Mouse (Mus musculus): ENCODE measurements around the gene Gm45208. TPM values are rescaled to one million over a fixed set of nuclear protein-coding genes. Genes with fewer than 3 reads are reported as not detected.
A peak's percentile ranks its signal among the peaks of the same experiment; 100 is the strongest.

Gm45208 gene
- 0.27 and 0.74 TPM in 2 replicates for polyA plus RNA-seq (2015; fragmentation: Nextera tagmentation; extraction: Ambion mirVana)

DNA sequence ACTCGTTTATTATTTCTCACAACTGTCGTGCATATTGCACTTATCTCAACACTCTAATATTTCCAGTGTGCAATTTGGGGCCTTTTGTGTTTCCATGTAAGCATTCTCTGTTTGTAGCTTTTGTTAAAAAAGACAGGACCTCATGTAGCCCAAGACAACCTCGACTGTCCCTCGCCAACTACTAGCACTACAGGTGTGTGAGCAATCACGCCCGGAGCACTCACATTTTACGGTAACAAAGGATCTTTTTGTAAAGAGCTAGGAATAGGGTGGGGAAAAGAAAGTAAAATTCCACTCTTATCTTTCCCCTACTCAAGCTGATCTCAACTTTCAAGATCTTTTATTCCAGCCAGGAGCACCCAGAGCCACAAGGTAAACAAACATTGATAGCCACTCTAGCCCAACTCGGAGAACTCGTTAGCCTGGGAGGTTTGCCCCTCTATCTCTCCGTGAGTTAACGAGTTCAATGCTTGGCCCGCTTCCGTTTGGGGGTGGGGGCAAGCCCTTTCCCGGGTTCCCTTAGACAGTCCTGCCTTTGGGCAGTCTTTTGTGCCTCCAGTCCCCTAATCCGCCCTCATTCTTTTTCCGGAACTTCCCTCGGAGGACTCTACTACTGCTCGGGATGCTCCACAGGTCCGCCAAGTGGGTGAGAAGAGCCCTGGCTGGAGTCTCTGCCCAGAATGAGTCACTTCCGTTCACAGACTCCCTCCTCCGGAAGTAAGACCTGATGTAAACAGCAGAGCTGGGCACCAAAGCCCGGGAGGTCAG is at the start of gene Gm45208:
Gm45208 (plus strand) TSS at position 732 of the 768 bp plus-strand sequence.
- Histone ChIP-seq H3K36me3 (peaks cover 23% of the 10 kb centered on the region), H3K4me3 (peak within 1 kb of the TSS; percentile 66), H3K9ac (peak within 1 kb of the TSS; percentile 82), H3K27me3 (replicated peaks) (no peaks in the 10 kb centered on the region), H3K27ac (replicated peaks) (peak within 1 kb of the TSS; percentile 94), H3K9me3 (no peaks in the 10 kb centered on the region), H3K4me2 (peak within 1 kb of the TSS; percentile 75), H3K4me1 (peaks cover 6% of the 10 kb centered on the region)
- WGBS, result 15% methylated on average over 22 of the region's 22 CpGs
- peak; percentile 84 for ATAC-seq (ENCODE audit: extremely low read depth, insufficient number of reproducible peaks, low FRiP score, low TSS enrichment)

DNA sequence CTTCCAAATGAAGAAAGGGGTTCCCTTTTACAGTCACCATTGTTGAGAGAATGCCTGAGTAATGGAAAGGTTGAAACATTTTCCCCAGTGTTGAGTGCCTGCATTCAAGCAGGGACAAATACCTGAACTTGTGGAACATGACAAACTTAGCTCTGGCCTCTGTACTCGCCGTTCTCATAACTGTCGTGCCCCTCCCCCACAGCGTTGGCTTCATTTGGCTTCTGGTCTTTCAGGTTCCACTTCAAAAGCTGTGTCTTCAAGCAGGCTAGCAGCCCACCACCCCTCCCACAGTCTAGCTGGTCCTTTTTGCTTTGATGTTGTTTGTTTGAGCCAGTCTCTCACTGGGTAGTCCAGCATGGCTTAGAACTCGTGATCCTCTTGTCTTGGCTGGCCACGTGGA is 49.3 kb upstream of the Gm45208 start:
- Histone ChIP-seq H3K4me2 (no peak overlapping the region), H3K9ac (no peak overlapping the region), H3K4me3 (no peak overlapping the region), H3K4me1 (peaks cover 24% of the 10 kb centered on the region), H3K27ac (replicated peaks) (no peak overlapping the region), H3K9me3 (no peaks in the 10 kb centered on the region), H3K27me3 (replicated peaks) (no peaks in the 10 kb centered on the region), H3K36me3 (peaks cover 11% of the 10 kb centered on the region)
- no peak for ATAC-seq (ENCODE audit: extremely low read depth, insufficient number of reproducible peaks, low FRiP score, low TSS enrichment)
- 39% methylated on average over 6 of the region's 6 CpGs for WGBS

DNA sequence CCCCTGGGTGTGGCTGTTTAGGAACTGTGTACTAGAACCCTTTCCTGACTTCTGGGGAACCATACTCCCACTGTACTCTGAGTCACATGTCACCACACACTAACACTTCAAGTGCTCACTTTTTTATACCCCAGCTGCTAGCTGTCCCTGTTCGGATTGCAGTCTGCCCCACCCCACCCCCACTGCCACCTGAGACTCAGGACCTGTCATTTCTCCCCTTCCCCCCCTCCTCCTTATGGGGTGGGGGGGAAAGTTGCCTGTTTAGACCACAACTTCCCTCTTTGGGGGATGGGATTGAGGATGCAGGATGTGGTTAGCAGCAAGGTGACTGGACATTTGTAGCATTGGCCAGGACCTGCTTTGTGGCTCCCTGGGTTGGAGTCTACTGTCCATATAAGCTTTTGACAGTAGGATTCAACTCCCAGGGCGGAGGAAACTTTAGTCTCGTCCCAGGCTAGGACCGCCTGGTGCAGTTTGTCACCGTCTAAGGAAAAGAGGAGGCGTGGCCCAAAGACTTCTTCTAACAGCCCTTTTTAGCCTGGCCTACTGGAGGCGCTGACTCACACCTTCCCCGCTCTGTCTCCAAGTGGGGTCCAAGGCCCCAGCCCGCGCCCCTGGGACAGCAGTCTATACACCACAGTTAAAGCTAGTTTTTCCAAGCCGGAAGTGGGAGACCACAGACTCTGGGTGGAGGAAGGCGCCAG is 48.3 kb upstream of the Gm45208 start:
- H3K9ac ChIP-seq, result peak overlapping the region; percentile 73
- H3K27ac ChIP-seq (replicated peaks), result peak overlapping the region; percentile 54

DNA sequence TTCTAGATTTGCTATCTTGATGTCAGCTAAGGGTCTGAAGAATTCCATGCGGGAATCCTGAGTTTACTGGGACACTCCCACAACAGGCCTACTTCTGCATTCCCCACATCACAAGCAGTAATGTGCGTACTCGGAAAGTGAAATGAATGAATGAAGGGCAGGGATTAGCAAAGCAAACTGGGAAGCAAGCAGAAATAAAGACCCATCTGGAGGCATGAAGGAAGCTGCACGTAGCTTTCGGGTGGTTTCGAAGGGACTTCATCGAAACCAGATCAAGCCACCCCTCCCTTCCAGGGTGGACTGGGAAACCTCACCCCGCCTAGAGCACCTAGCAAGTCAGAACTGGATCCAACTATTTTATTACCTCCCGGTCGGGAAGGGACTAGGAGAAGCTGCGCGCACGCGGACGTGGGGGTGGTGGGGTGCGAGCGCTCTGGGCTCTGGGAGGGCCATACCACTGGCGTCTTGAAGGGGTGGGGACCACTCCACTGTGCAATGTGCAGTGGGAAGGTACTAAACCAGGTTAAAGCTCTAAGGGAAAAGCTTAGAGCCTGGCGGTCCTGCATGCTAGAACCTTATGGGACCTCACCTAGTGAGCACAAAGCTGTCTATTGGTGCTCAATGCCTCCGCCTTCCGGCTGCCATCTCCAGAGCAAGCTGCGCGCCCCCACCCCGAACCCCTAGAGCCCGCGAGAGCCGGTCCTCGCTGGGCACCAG is 47.6 kb upstream of the Gm45208 start:
- WGBS, result 17% methylated on average over 28 of the region's 28 CpGs
- H3K9ac ChIP-seq, result peak overlapping the region; percentile 73
- peaks cover 24% of the 10 kb centered on the region for H3K4me1 ChIP-seq
- H3K4me2 ChIP-seq, result peak overlapping the region; percentile 71
- peak overlapping the region; percentile 45 for H3K4me3 ChIP-seq
- H3K9me3 ChIP-seq, result no peaks in the 10 kb centered on the region
- no peaks in the 10 kb centered on the region for H3K27me3 ChIP-seq (replicated peaks)
- no peaks in the 10 kb centered on the region for H3K36me3 ChIP-seq
- H3K27ac ChIP-seq (replicated peaks), result peak overlapping the region; percentile 54
- no peak for ATAC-seq (ENCODE audit: extremely low read depth, insufficient number of reproducible peaks, low FRiP score, low TSS enrichment)

More for the DNA sequence above, 48.3 kb upstream of the Gm45208 start:
- no peaks in the 10 kb centered on the region for H3K9me3 ChIP-seq
- H3K36me3 ChIP-seq, result peaks cover 6% of the 10 kb centered on the region
- 16% methylated on average over 12 of the region's 12 CpGs for WGBS
- H3K4me2 ChIP-seq, result peak overlapping the region; percentile 71
- ATAC-seq (ENCODE audit: extremely low read depth, insufficient number of reproducible peaks, low FRiP score, low TSS enrichment), result no peak
- no peaks in the 10 kb centered on the region for H3K27me3 ChIP-seq (replicated peaks)
- peak overlapping the region; percentile 45 for H3K4me3 ChIP-seq
- peaks cover 24% of the 10 kb centered on the region for H3K4me1 ChIP-seq

DNA sequence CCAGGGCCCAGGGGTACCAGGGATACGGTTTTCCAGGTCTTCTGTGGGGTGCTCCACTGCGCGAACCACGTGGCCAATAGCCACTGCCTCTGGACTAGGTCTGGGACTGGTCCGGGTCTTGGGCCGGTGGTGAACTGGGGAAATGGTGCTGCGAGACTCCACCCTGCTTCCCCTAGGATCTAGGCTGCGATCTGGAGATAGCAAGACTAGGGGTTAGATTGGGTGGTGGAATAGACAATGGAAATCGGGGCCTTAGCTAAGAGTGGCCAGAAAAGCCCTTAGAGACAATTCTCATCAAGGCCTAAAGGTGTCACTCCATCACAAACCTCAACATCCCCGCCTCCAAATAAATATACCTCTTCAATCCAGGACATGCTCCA is 47.1 kb upstream of the Gm45208 start:
- Histone ChIP-seq H3K4me3 (peak overlapping the region; percentile 45), H3K9me3 (no peaks in the 10 kb centered on the region), H3K27ac (replicated peaks) (0 out of 2 replicates have a peak overlapping the region, but pooled peaks have one; percentile 54), H3K9ac (peak overlapping the region; percentile 73), H3K4me2 (peak overlapping the region; percentile 71), H3K36me3 (no peaks in the 10 kb centered on the region), H3K4me1 (peaks cover 22% of the 10 kb centered on the region), H3K27me3 (replicated peaks) (no peaks in the 10 kb centered on the region)
- WGBS, result 21% methylated on average over 10 of the region's 10 CpGs
- ATAC-seq (ENCODE audit: extremely low read depth, insufficient number of reproducible peaks, low FRiP score, low TSS enrichment), result no peak

DNA sequence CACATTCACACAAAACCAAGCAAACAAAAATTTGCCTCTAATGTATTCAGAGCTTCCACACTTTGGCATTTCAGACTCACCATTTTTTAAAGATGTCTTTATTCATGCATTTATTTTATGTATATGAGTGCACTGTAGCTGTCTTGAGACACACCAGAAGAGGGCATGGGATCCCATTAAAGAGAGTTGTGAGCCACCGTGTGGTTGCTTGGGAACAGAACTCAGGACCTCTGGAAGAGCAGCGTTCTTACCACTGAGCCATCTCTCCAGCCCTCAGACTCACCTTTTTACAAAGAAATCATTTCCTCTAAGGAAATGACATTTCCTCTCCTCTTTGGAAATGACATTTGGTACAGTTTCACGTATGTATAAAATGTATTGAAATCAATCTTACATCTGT is 43.1 kb upstream of the Gm45208 start:
- no peaks in the 10 kb centered on the region for H3K27me3 ChIP-seq (replicated peaks)
- H3K9ac ChIP-seq, result no peak overlapping the region
- no peaks in the 10 kb centered on the region for H3K4me1 ChIP-seq
- no peak overlapping the region for H3K4me3 ChIP-seq
- H3K9me3 ChIP-seq, result no peaks in the 10 kb centered on the region
- WGBS, result 40% methylated on average over 3 of the region's 3 CpGs
- H3K36me3 ChIP-seq, result no peaks in the 10 kb centered on the region
- no peak for ATAC-seq (ENCODE audit: extremely low read depth, insufficient number of reproducible peaks, low FRiP score, low TSS enrichment)
- H3K4me2 ChIP-seq, result no peak overlapping the region
- H3K27ac ChIP-seq (replicated peaks), result no peak overlapping the region

DNA sequence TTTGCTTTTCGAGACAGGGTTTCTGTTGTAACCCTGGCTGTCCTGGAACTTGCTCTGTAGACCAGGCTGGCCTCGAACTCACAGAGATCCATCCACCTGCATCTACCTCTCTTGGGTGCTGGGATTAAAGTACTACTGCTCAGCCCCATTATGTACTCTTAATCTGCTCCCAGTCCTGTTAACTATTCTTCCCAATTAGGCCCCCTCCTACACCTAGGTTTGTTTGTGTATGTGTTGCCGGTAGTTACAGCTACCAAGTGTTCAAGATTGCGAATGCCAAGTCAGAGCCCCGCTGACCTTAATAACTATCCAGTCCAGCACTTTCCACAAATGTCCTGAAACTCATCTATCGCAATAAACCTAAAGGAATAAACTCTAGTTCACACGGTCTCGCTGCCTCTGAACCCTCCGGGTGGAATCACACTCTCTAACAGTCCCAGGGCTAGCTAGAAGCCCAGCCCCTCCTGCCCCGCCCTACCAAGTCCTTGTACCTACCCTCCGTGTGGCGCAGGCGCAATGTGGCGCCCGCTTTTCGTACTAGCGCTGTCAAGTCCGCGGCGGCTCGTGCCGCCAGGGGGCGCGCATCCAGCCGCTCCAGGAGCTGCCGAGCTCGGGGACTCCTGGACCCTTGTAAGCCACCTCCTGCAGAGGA is 42.5 kb upstream of the Gm45208 start:
- Histone ChIP-seq H3K9me3 (no peaks in the 10 kb centered on the region), H3K9ac (peak overlapping the region; percentile 66), H3K36me3 (no peaks in the 10 kb centered on the region), H3K4me3 (peak overlapping the region; percentile 45), H3K27ac (replicated peaks) (no peak overlapping the region; the same call in 1 of the 2 replicates), H3K4me2 (peak overlapping the region; percentile 69), H3K4me1 (no peaks in the 10 kb centered on the region), H3K27me3 (replicated peaks) (no peaks in the 10 kb centered on the region)
- 13% methylated on average over 27 of the region's 27 CpGs for whole genome bisulfite sequencing
- ATAC-seq (ENCODE audit: extremely low read depth, insufficient number of reproducible peaks, low FRiP score, low TSS enrichment), result peak; percentile 80; the same call in 1 of the 2 replicates

DNA sequence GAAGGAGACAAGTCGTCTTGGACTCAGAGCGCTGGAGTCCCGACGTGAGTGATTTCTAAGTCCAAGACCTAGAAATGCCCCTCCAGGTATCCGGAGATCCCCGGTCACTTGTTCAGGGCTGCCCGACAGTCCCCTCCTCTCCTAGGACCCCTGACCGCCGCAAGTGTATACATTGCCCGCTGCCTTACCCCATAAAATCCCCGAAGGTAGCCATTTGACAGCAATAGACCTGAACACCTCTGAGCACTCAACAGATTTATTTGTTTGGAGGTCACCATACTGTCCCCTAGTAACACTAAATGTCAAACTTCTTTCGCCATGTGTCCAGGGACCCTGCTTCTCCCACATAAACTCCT is 42.0 kb upstream of the Gm45208 start:
- WGBS, result 18% methylated on average over 12 of the region's 12 CpGs
- Histone ChIP-seq H3K9me3 (no peaks in the 10 kb centered on the region), H3K9ac (peak overlapping the region; percentile 66), H3K4me2 (peak overlapping the region; percentile 69), H3K4me3 (peak overlapping the region; percentile 45), H3K36me3 (no peaks in the 10 kb centered on the region), H3K27me3 (replicated peaks) (no peaks in the 10 kb centered on the region), H3K27ac (replicated peaks) (no peak overlapping the region), H3K4me1 (no peaks in the 10 kb centered on the region)
- ATAC-seq (ENCODE audit: extremely low read depth, insufficient number of reproducible peaks, low FRiP score, low TSS enrichment), result no peak

DNA sequence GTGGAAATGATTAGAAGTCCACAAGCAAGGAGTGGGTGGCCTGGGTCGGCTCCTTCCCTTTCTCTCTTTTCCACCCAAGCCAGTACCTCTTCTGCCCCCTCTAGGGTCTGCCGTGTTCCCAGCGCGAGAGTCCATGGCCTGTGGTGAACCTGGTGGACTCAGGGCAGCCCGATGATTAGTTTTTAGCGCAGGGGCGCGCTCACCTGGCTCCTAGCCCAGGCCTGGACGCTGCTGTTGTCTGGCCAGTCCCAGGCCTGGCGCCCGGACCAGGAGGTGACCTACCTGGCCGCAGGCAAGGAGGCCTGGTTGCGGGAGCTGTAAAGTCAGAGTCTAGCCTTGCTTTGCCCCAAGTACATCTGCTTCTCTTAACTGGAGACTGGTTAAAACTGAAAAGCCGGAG is 41.2 kb upstream of the Gm45208 start, which contains the start of gene Magix:
Magix (minus strand) TSS at position 388 of the 400 bp plus-strand sequence.
- Histone ChIP-seq H3K9me3 (no peaks in the 10 kb centered on the region), H3K9ac (peak within 1 kb of the TSS; percentile 66), H3K36me3 (no peaks in the 10 kb centered on the region), H3K4me3 (peak within 1 kb of the TSS; percentile 45), H3K27me3 (replicated peaks) (0 out of 2 replicates have a peak, but pooled peaks cover 5% of the 10 kb centered on the region), H3K4me1 (no peaks in the 10 kb centered on the region), H3K4me2 (peak within 1 kb of the TSS; percentile 69), H3K27ac (replicated peaks) (no peak within 1 kb of the TSS)
- WGBS, result 62% methylated on average over 14 of the region's 14 CpGs
- ATAC-seq (ENCODE audit: extremely low read depth, insufficient number of reproducible peaks, low FRiP score, low TSS enrichment), result no peak

DNA sequence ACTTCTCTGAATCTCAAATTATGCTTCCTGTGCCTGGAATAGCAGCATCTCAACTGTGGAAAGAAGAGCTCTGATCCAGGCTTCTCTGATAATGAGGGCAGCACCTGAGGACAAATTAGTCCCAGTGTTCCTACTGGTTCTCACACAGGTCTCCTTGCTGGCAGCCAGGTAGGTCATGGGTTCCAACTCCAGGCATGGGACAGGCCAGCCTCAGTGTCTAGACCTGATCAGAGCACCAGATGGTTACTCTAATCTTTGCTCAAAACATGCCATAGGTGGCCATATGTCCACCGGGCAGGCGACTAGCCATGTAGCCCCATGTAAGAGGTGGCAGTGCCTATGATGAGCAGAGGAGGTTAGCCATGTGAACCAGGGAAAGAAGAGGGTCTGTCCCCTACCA is 33.7 kb upstream of the Gm45208 start:
- ATAC-seq (ENCODE audit: extremely low read depth, insufficient number of reproducible peaks, low FRiP score, low TSS enrichment), result no peak
- 0 out of 2 replicates have a peak, but pooled peaks cover 10% of the 10 kb centered on the region for H3K27me3 ChIP-seq (replicated peaks)
- H3K4me1 ChIP-seq, result no peaks in the 10 kb centered on the region
- no peaks in the 10 kb centered on the region for H3K9me3 ChIP-seq
- H3K36me3 ChIP-seq, result no peaks in the 10 kb centered on the region
- H3K27ac ChIP-seq (replicated peaks), result no peak overlapping the region
- H3K9ac ChIP-seq, result no peak overlapping the region
- H3K4me2 ChIP-seq, result no peak overlapping the region
- WGBS, result 72% methylated on average over 2 of the region's 2 CpGs
- H3K4me3 ChIP-seq, result no peak overlapping the region

DNA sequence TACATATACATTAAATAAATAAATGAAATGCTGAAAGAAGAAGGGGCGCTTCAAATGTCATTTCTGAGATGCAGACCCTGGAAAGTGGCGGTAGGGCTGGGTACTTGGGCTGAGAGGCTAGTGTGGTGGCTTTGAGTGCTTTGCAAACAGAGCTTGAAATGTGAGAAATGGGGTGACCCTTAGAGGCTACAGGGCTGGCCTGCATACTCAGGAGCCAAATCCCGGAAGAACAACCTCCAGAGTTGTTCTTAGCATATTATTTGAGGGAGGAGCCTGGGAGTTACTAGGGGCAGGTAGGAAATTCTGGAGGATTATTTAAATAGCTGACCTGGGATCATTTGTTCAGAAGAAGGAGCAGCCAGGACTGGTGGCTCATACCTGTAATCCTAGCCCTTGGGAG is 31.6 kb upstream of the Gm45208 start:
- Histone ChIP-seq H3K36me3 (no peaks in the 10 kb centered on the region), H3K27ac (replicated peaks) (no peak overlapping the region), H3K9me3 (no peaks in the 10 kb centered on the region), H3K4me3 (no peak overlapping the region), H3K4me2 (no peak overlapping the region), H3K4me1 (no peaks in the 10 kb centered on the region), H3K27me3 (replicated peaks) (0 out of 2 replicates have a peak, but pooled peaks cover 7% of the 10 kb centered on the region), H3K9ac (no peak overlapping the region)
- no peak for ATAC-seq (ENCODE audit: extremely low read depth, insufficient number of reproducible peaks, low FRiP score, low TSS enrichment)
- 54% methylated on average over 3 of the region's 3 CpGs for WGBS
